Mouse (Mus musculus) forebrain, embryonic 15.5 days (tissue): Measurements from ENCODE around the gene Il25. TPM values are rescaled to one million over a fixed set of nuclear protein-coding genes. Genes with fewer than 3 reads are reported as not detected.
"Not testable (repeated sequence)": the region's sequence is repeated elsewhere in the genome, so short reads cannot be mapped to it uniquely, and the experiment has no call there.

Source experiments
- ATAC-seq: fragments of 200-750 bp; cut with Nextera tagmentation; replicated peaks from 2 replicates; pipeline ENCODE4 v1.8.0; 2017; ENCODE audit warnings: mild to moderate bottlenecking, moderate TSS enrichment, moderate library complexity
- H3K27ac ChIP-seq: fragments of 300-500 bp; sonication (generic); replicated peaks from 2 replicates; pipeline ENCODE4 v1.5.1; 2015; ENCODE audit warnings: mild to moderate bottlenecking, inconsistent platforms
- H3K27me3 ChIP-seq: fragments of 300-500 bp; sonication (generic); 2 replicates; pipeline ENCODE4 v1.6.1; 2015; ENCODE audit warnings: inconsistent platforms
- H3K36me3 ChIP-seq: fragments of 300-500 bp; sonication (generic); 2 replicates; pipeline ENCODE4 v1.6.1; 2015; ENCODE audit warnings: mild to moderate bottlenecking, inconsistent platforms
- H3K4me1 ChIP-seq: fragments of 300-500 bp; sonication (generic); 2 replicates; pipeline ENCODE4 v1.6.1; 2015; ENCODE audit warnings: inconsistent platforms
- H3K4me2 ChIP-seq: fragments of 300-500 bp; sonication (generic); replicated peaks from 2 replicates; pipeline ENCODE4 v1.6.1; 2015; ENCODE audit warnings: mild to moderate bottlenecking, inconsistent platforms
- H3K4me3 ChIP-seq: fragments of 300-500 bp; sonication (generic); 2 replicates; pipeline ENCODE4 v1.5.1; 2015; ENCODE audit warnings: mild to moderate bottlenecking, inconsistent platforms
- H3K9ac ChIP-seq: fragments of 300-500 bp; sonication (generic); replicated peaks from 2 replicates; pipeline ENCODE4 v1.6.1; 2015; ENCODE audit warnings: mild to moderate bottlenecking, inconsistent platforms
- H3K9me3 ChIP-seq: fragments of 300-500 bp; sonication (generic); 2 replicates; pipeline ENCODE4 v1.6.1; 2016; ENCODE audit warnings: inconsistent platforms
- WGBS: fragments of 180-500 bp; shearing (Covaris S2); methylation state at CpG from one replicate; pipeline ENCODE4 v1.1.7; 2015; ENCODE audit warnings: mixed read lengths; 5-methylcytosine and 5-hydroxymethylcytosine counted together
- polyA plus RNA-seq: library from polyadenylated mRNA; unstranded; fragments of >200 nt; fragmentation: Nextera tagmentation; extraction: Ambion mirVana; gene quantifications from 2 replicates; pipeline ENCODE4 v1.2.1, GENCODE M21; 2015

The Il25 gene
- polyA plus RNA-seq, 1 experiment from 2014 or later, result 0.27 TPM

- Histone ChIP-seq H3K4me3 (no peak overlapping the region), H3K27me3 (no peaks in the 10 kb centered on the region), H3K4me1 (no peaks in the 10 kb centered on the region), H3K9ac (no peak overlapping the region), H3K4me2 (no peak overlapping the region), H3K36me3 (no peaks in the 10 kb centered on the region), H3K27ac (no peak overlapping the region), H3K9me3 (no peaks in the 10 kb centered on the region)
- WGBS, result 85% methylated on average over 19 of the region's 19 CpGs
- no peak for ATAC-seq
Measured at GRCm38 (mm10) chr14:54945975-54946704, 13.6 kb downstream of the Il25 start.

GRCm38 (mm10) chr14:54947008-54947407, 14.5 kb downstream of the Il25 start:
- not testable (repeated sequence) for ATAC-seq, H3K4me2 ChIP-seq, H3K27me3 ChIP-seq, H3K9me3 ChIP-seq, H3K27ac ChIP-seq, H3K9ac ChIP-seq, H3K36me3 ChIP-seq, H3K4me1 ChIP-seq, H3K4me3 ChIP-seq
- 91% methylated on average over 11 of the region's 11 CpGs for WGBS

GRCm38 (mm10) chr14:54948781-54949180, 16.3 kb downstream of the Il25 start:
- H3K27ac ChIP-seq, result no peak overlapping the region
- ATAC-seq, result no peak
- H3K27me3 ChIP-seq, result no peaks in the 10 kb centered on the region
- no peaks in the 10 kb centered on the region for H3K4me1 ChIP-seq
- no peaks in the 10 kb centered on the region for H3K9me3 ChIP-seq
- H3K36me3 ChIP-seq, result no peaks in the 10 kb centered on the region
- no peak overlapping the region for H3K4me2 ChIP-seq
- no peak overlapping the region for H3K9ac ChIP-seq
- WGBS, result 95% methylated on average over 9 of the region's 9 CpGs
- no peak overlapping the region for H3K4me3 ChIP-seq

GRCm38 (mm10) chr14:54950493-54950892, 18.0 kb downstream of the Il25 start:
- H3K4me1 ChIP-seq, result no peaks in the 10 kb centered on the region
- no peak overlapping the region for H3K27ac ChIP-seq
- H3K36me3 ChIP-seq, result no peaks in the 10 kb centered on the region
- 65% methylated on average over 12 of the region's 12 CpGs for WGBS
- H3K4me2 ChIP-seq, result no peak overlapping the region
- H3K9me3 ChIP-seq, result no peaks in the 10 kb centered on the region
- no peak for ATAC-seq
- no peak overlapping the region for H3K4me3 ChIP-seq
- no peak overlapping the region for H3K9ac ChIP-seq
- no peaks in the 10 kb centered on the region for H3K27me3 ChIP-seq

DNA sequence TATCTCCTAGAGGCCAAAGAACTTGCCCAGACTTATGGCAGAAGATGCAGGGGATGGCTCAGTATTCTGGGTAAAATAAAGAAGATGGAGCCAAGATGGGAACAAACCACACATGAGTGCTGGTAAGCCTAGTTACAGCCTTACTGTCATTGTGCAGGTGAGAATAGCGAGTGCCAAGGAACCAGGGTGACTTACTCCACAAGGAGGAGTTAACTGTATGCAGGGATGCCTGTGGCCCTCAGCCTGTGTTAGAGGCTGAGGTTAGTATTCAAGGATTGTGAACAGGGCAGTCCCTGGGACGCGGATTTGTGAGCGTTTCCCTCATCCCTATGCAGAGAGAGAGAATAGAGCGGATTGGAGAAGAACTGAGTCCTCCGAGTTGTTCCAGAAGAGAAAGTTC, 19.1 kb downstream of the Il25 start:
- Histone ChIP-seq H3K9ac (no peak overlapping the region), H3K4me2 (no peak overlapping the region), H3K4me3 (no peak overlapping the region), H3K27me3 (no peaks in the 10 kb centered on the region), H3K36me3 (no peaks in the 10 kb centered on the region), H3K9me3 (no peaks in the 10 kb centered on the region), H3K27ac (no peak overlapping the region), H3K4me1 (no peaks in the 10 kb centered on the region)
- ATAC-seq, result no peak
- WGBS, result 87% methylated on average over 6 of the region's 6 CpGs

DNA sequence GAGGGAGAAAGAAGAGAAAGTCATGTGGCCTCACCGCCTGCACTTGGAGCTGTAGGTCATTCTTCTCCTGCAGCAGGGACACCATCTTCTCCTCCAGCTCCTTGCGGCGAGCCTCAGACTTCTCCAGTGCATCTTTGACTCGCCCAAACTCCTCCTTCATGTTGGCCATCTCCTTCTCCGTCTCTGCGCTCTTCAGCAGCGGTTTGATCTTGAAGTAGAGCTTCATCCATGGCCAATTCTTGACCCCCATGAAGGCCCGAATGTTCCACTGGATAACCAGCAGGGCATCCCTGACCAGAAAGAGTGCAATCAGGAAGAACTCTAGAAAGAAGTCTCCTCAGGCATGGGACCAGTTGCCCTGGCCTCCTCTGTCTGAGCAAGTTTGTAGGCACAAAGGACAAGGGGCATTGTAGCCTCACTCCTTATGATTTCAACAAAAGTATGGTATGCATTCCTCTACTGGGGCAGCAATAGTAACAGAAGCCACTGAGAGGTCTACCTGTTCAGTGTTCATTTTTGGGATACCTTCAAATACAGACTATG, 21.2 kb downstream of the Il25 start:
- Histone ChIP-seq H3K9me3 (no peaks in the 10 kb centered on the region), H3K9ac (no peak overlapping the region), H3K27ac (no peak overlapping the region), H3K4me1 (no peaks in the 10 kb centered on the region), H3K4me2 (no peak overlapping the region), H3K27me3 (no peaks in the 10 kb centered on the region), H3K4me3 (no peak overlapping the region), H3K36me3 (no peaks in the 10 kb centered on the region)
- no peak for ATAC-seq
- WGBS, result 96% methylated on average over 8 of the region's 8 CpGs

- 83% methylated on average over 3 of the region's 3 CpGs for WGBS
Measured at GRCm38 (mm10) chr14:54954474-54954873, 22.0 kb downstream of the Il25 start.

DNA sequence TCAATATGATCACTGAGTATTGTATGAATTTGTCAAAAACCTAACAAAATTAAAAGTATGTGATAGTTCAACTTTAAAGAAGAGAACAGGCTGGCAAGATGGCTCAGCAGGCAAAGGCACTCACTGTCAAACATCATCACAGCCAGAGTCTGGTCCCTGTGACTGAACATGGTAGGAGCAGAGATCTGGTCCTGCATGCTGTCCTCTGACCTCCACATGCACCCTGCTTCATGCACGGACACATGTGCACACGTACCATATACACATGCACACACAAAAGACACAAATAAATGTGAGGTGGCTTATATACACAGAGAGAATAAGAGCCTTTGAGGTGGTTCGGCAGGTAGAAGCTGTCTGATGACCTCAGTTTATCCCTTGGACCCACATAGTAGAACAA, 23.0 kb downstream of the Il25 start:
- Histone ChIP-seq H3K27ac (no peak overlapping the region), H3K27me3 (no peaks in the 10 kb centered on the region), H3K4me2 (no peak overlapping the region), H3K9ac (no peak overlapping the region), H3K9me3 (no peaks in the 10 kb centered on the region), H3K4me1 (no peaks in the 10 kb centered on the region), H3K36me3 (no peaks in the 10 kb centered on the region), H3K4me3 (no peak overlapping the region)
- 86% methylated on average over 3 of the region's 3 CpGs for WGBS
- ATAC-seq, result no peak

More at GRCm38 (mm10) chr14:54954474-54954873, 22.0 kb downstream of the Il25 start:
- H3K4me1 ChIP-seq, result no peaks in the 10 kb centered on the region
- H3K36me3 ChIP-seq, result no peaks in the 10 kb centered on the region
- no peak overlapping the region for H3K9ac ChIP-seq
- no peak overlapping the region for H3K4me3 ChIP-seq
- H3K4me2 ChIP-seq, result no peak overlapping the region
- no peaks in the 10 kb centered on the region for H3K9me3 ChIP-seq
- no peak for ATAC-seq
- no peak overlapping the region for H3K27ac ChIP-seq
- no peaks in the 10 kb centered on the region for H3K27me3 ChIP-seq

- Histone ChIP-seq H3K4me3 (no peak overlapping the region), H3K4me1 (no peaks in the 10 kb centered on the region), H3K9me3 (no peaks in the 10 kb centered on the region), H3K9ac (no peak overlapping the region), H3K4me2 (no peak overlapping the region), H3K36me3 (no peaks in the 10 kb centered on the region), H3K27me3 (no peaks in the 10 kb centered on the region), H3K27ac (no peak overlapping the region)
- no peak for ATAC-seq
- 90% methylated on average over 9 of the region's 9 CpGs for WGBS
Measured at GRCm38 (mm10) chr14:54956533-54956932, 24.0 kb downstream of the Il25 start.

- WGBS, result 77% methylated on average over 4 of the region's 4 CpGs
- Histone ChIP-seq H3K9ac (no peak overlapping the region), H3K4me3 (no peak overlapping the region), H3K9me3 (no peaks in the 10 kb centered on the region), H3K4me1 (no peaks in the 10 kb centered on the region), H3K4me2 (no peak overlapping the region), H3K36me3 (no peaks in the 10 kb centered on the region), H3K27ac (no peak overlapping the region), H3K27me3 (no peaks in the 10 kb centered on the region)
- ATAC-seq, result no peak
Measured at GRCm38 (mm10) chr14:54958503-54958902, 26.0 kb downstream of the Il25 start.

DNA sequence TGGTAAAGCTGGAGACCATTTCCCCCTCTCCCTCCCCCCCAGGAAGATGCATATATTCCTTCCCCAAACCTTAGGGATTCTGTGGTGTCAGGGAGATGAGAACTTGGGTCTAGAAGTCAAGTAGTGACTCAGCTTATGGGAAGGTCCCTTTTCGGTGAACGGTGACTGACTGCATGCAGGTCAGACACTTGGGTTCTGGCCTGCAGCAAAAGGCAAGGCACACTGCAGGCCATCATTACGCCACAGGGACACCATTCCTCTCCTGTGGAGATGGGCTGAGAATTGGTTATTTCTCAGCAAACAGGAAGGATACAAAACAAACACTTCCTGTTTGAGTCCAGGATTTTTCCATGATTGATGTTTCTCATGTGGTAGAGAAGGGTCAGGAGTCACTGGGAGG, 26.7 kb downstream of the Il25 start:
- Histone ChIP-seq H3K36me3 (no peaks in the 10 kb centered on the region), H3K4me2 (no peak overlapping the region), H3K9ac (no peak overlapping the region), H3K4me3 (no peak overlapping the region), H3K27ac (no peak overlapping the region), H3K27me3 (no peaks in the 10 kb centered on the region), H3K9me3 (no peaks in the 10 kb centered on the region), H3K4me1 (no peaks in the 10 kb centered on the region)
- 89% methylated on average over 3 of the region's 3 CpGs for WGBS
- ATAC-seq, result no peak

DNA sequence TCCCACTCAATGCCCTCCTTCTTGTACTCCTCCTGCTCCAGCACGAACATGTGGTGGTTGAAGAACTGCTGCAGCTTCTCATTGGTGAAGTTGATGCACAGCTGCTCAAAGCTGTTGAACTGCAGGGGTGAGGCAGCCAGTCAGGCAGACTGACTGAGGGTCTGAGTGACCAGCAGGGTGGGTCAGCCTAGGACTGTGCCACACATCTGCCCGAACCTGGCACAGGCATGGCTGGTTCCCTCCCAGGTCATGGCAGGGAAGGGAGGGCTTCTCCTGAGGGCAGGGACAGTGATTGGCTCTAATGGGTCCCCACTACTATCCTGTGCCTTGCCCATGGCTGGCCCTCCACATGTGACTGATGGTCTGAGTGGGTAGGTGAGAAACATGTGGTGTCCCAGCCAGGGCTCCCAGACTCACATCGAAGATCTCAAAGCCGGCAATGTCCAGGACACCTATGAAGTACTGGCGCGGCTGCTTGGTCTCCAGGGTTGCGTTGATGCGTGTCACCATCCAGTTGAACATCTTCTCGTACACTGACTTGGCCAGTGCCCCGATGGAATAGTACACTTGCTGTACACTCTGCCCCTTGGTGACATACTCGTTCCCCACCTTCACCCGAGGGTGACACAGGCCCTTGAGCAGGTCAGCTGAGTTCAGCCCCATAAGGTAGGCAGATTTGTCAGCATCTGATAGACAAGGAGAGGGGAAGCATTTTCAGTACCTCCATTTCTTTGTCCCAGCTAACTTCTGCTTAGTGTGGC, 27.5 kb downstream of the Il25 start:
- H3K4me3 ChIP-seq, H3K27ac ChIP-seq, H3K9ac ChIP-seq, H3K4me1 ChIP-seq, H3K36me3 ChIP-seq, H3K27me3 ChIP-seq, H3K9me3 ChIP-seq, ATAC-seq, H3K4me2 ChIP-seq: not testable (repeated sequence)
- WGBS, result 93% methylated on average over 12 of the region's 12 CpGs
